Mouse (Mus musculus): ENCODE data around the gene Foxc1. TPM values are rescaled to one million over a fixed set of nuclear protein-coding genes. Genes with fewer than 3 reads are reported as not detected.

The Foxc1 gene
- polyA plus RNA-seq, 1 experiment from 2014 or later: 5.0 TPM

- DNase-seq (ENCODE audit: low spot score): no peak
- Histone ChIP-seq H3K27ac (ENCODE audit: low read depth, low read length) (no peak overlapping the region), H3K9ac (ENCODE audit: low read length) (no peak overlapping the region), H3K4me2 (ENCODE audit: low read depth, low read length, severe bottlenecking) (no peak overlapping the region), H3K36me3 (ENCODE audit: control insufficient read depth, insufficient read depth, low read length) (no peaks in the 10 kb centered on the region), H3K4me3 (ENCODE audit: low read depth, low read length) (no peak overlapping the region), H3K9me3 (ENCODE audit: control insufficient read depth, low read length) (no peaks in the 10 kb centered on the region), H3K27me3 (ENCODE audit: control insufficient read depth, insufficient read depth, low read length) (peaks cover 75% of the 10 kb centered on the region), H3K4me1 (replicated peaks; ENCODE audit: control insufficient read depth, insufficient read depth, low read length) (peaks cover 20% of the 10 kb centered on the region)
- 2% methylated on average over 5 of the region's 5 CpGs for WGBS
- ATAC-seq (replicated peaks; ENCODE audit: low FRiP score): no peak
Observed at GRCm38 (mm10) chr13:31802447-31802846, 4.0 kb upstream of the Foxc1 start.

DNA sequence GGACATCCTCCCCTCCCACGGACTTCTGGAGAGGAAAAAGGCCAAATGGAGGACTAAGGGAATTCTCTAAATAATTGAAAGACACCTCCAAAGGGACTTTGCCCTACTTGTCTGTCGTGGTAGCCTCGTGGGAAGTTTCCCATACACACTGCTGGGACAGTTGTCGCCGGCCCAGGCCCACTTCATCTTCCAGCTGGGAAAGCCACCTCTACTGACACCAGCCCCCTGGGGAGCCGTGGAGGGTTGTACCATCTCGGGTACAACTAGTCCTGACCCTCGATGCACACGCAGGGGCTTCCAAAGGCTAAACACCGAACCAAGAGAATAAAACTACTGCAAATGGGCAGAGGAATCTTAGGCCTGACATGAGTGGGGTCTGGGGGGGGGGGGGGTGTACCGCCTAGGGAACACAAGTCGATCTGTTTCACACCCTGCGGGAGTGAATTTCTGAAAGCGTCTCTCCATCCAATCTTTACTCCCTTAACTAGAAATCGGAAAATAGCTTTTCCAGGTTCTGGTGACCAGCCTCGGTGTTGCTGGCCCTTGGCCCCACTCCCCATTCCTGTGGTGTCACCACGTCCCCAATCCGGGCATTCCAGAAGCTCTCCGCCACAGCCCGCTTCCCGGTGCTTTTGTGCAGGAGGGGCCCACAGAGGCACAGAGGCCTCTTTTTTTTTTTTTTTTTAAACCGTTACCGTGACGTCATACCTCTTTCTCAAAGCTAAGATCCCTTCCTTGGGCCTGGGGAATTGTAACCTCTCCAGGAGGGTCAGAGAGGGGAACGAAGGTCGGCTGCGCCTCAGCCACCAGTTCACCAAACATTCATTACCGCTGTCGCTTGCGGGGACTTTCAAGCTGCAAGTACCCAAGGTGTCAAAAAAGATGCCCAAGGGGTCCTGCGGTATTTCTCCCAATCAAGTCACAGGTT, 3.0 kb upstream of the Foxc1 start:
- Histone ChIP-seq H3K27me3 (ENCODE audit: control insufficient read depth, insufficient read depth, low read length) (peaks cover 84% of the 10 kb centered on the region), H3K4me3 (ENCODE audit: low read depth, low read length) (no peak overlapping the region), H3K4me1 (replicated peaks; ENCODE audit: control insufficient read depth, insufficient read depth, low read length) (peaks cover 23% of the 10 kb centered on the region), H3K9ac (ENCODE audit: low read length) (no peak overlapping the region; the same call in 1 of the 2 replicates), H3K36me3 (ENCODE audit: control insufficient read depth, insufficient read depth, low read length) (no peaks in the 10 kb centered on the region), H3K9me3 (ENCODE audit: control insufficient read depth, low read length) (no peaks in the 10 kb centered on the region), H3K27ac (ENCODE audit: low read depth, low read length) (no peak overlapping the region), H3K4me2 (ENCODE audit: low read depth, low read length, severe bottlenecking) (peak overlapping the region; percentile 29; the same call in 1 of the 2 replicates)
- no peak for DNase-seq (ENCODE audit: low spot score)
- WGBS: under 1% methylated on average over 31 of the region's 31 CpGs
- no peak for ATAC-seq (replicated peaks; ENCODE audit: low FRiP score)

DNA sequence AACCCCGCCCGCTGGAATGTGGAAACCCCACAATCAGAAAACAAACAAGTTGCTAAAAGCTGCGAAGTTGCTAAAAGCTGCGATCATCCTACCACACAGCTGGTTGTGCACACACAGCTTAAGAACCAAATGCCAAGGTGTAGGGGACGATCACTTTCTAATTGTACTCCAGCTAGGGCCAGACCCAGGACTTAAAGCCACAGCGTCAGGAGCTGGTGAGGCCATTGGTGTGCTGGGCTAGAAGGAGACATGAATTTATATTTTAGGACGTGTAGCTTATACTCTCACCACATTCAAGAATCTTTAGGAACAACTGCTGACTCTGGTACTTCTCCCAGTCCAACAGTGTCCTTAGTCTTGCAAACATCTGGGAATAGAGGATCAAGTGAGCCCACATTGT, 1.9 kb upstream of the Foxc1 start:
- Histone ChIP-seq H3K9me3 (ENCODE audit: control insufficient read depth, low read length) (no peaks in the 10 kb centered on the region), H3K36me3 (ENCODE audit: control insufficient read depth, insufficient read depth, low read length) (no peaks in the 10 kb centered on the region), H3K4me2 (ENCODE audit: low read depth, low read length, severe bottlenecking) (no peak overlapping the region), H3K4me3 (ENCODE audit: low read depth, low read length) (no peak overlapping the region), H3K27ac (ENCODE audit: low read depth, low read length) (no peak overlapping the region), H3K9ac (ENCODE audit: low read length) (no peak overlapping the region), H3K27me3 (ENCODE audit: control insufficient read depth, insufficient read depth, low read length) (peaks cover 81% of the 10 kb centered on the region), H3K4me1 (replicated peaks; ENCODE audit: control insufficient read depth, insufficient read depth, low read length) (peaks cover 23% of the 10 kb centered on the region)
- no peak for ATAC-seq (replicated peaks; ENCODE audit: low FRiP score)
- DNase-seq (ENCODE audit: low spot score): no peak
- WGBS: under 1% methylated on average over 7 of the region's 7 CpGs

DNA sequence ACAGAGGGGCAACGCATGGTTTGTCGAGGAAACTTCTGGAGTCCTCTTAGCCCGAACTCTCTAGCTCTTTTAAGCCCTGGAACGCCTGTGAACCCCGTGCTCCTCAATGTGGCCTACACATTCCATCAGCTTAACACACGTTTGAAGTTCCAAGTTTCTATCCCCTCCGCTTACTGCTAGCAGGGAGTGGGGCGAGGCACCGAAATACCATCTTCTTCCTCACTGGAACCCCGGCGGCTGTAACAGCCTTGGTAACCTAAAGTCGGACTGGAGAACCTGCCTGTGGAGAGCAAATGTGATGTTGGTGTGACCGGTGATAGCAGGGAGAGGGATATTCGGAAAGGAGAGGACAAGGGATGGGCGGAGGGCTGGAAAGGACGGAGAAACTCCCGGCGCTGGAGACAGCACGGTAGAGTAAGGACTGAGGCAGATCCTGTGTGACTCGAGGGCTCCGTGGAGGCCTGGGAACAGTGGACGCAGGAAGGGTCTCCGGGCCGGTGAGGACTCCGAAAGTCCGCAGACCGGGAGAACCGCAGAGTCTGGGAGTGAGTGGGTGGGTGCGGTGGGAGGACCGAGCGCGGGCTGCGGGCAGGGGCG, 504 bp upstream of the Foxc1 start:
- H3K27ac ChIP-seq (ENCODE audit: low read depth, low read length): no peak overlapping the region
- under 1% methylated on average over 30 of the region's 34 CpGs for WGBS
- peak overlapping the region; percentile 43 for H3K9ac ChIP-seq (ENCODE audit: low read length)
- peak overlapping the region; percentile 48 for H3K4me3 ChIP-seq (ENCODE audit: low read depth, low read length)
- peaks cover 23% of the 10 kb centered on the region for H3K4me1 ChIP-seq (replicated peaks; ENCODE audit: control insufficient read depth, insufficient read depth, low read length)
- H3K9me3 ChIP-seq (ENCODE audit: control insufficient read depth, low read length): no peaks in the 10 kb centered on the region
- DNase-seq (ENCODE audit: low spot score) (no peak), ATAC-seq (replicated peaks; ENCODE audit: low FRiP score) (peak; percentile 29)
- H3K27me3 ChIP-seq (ENCODE audit: control insufficient read depth, insufficient read depth, low read length): peaks cover 81% of the 10 kb centered on the region
- H3K4me2 ChIP-seq (ENCODE audit: low read depth, low read length, severe bottlenecking): peak overlapping the region; percentile 87
- H3K36me3 ChIP-seq (ENCODE audit: control insufficient read depth, insufficient read depth, low read length): no peaks in the 10 kb centered on the region

DNA sequence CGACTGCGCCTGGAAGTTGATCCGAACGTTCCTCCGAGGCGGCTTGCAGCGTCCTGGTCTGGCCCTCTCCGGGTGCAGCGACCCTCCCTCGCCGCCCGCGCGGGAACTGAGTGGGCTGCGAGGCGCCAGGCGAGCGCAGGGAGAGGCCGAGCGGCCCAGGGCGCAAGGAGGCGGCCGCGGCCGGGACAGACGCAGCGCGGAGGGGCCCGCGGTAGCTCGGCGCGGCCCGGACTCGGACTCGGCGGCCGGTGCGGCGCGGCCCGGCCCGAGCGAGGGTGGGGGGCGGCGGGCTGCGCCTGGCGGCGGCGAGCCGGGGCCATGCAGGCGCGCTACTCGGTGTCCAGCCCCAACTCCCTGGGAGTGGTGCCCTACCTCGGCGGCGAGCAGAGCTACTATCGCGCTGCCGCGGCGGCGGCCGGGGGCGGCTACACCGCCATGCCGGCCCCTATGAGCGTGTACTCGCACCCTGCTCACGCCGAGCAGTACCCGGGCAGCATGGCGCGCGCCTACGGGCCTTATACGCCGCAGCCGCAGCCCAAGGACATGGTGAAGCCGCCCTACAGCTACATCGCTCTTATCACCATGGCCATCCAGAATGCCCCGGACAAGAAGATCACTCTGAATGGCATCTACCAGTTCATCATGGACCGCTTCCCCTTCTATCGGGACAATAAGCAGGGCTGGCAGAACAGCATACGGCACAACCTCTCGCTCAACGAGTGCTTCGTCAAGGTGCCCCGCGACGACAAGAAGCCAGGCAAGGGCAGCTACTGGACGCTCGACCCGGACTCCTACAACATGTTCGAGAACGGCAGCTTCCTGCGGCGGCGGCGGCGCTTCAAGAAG, 680 bp downstream of the Foxc1 start:
- Histone ChIP-seq H3K4me1 (replicated peaks; ENCODE audit: control insufficient read depth, insufficient read depth, low read length) (peaks cover 21% of the 10 kb centered on the region), H3K4me3 (ENCODE audit: low read depth, low read length) (peak overlapping the region; percentile 48), H3K27ac (ENCODE audit: low read depth, low read length) (peak overlapping the region; percentile 64), H3K4me2 (ENCODE audit: low read depth, low read length, severe bottlenecking) (peak overlapping the region; percentile 87), H3K9ac (ENCODE audit: low read length) (peak overlapping the region; percentile 62), H3K9me3 (ENCODE audit: control insufficient read depth, low read length) (no peaks in the 10 kb centered on the region), H3K36me3 (ENCODE audit: control insufficient read depth, insufficient read depth, low read length) (no peaks in the 10 kb centered on the region), H3K27me3 (ENCODE audit: control insufficient read depth, insufficient read depth, low read length) (peaks cover 82% of the 10 kb centered on the region)
- ATAC-seq (replicated peaks; ENCODE audit: low FRiP score) (peak; percentile 16; the same call in 1 of the 2 replicates), DNase-seq (ENCODE audit: low spot score) (peak; percentile 76)
- WGBS: under 1% methylated on average over 93 of the region's 101 CpGs

GRCm38 (mm10) chr13:31807736-31808115, 1.3 kb downstream of the Foxc1 start:
- ATAC-seq (replicated peaks; ENCODE audit: low FRiP score): no peak
- peaks cover 21% of the 10 kb centered on the region for H3K4me1 ChIP-seq (replicated peaks; ENCODE audit: control insufficient read depth, insufficient read depth, low read length)
- H3K4me2 ChIP-seq (ENCODE audit: low read depth, low read length, severe bottlenecking): peak overlapping the region; percentile 87; the same call in 1 of the 2 replicates
- H3K27me3 ChIP-seq (ENCODE audit: control insufficient read depth, insufficient read depth, low read length): peaks cover 84% of the 10 kb centered on the region
- H3K27ac ChIP-seq (ENCODE audit: low read depth, low read length): peak overlapping the region; percentile 64
- H3K9ac ChIP-seq (ENCODE audit: low read length): peak overlapping the region; percentile 62
- DNase-seq (ENCODE audit: low spot score): peak; percentile 75
- no peaks in the 10 kb centered on the region for H3K36me3 ChIP-seq (ENCODE audit: control insufficient read depth, insufficient read depth, low read length)
- WGBS: under 1% methylated on average over 45 of the region's 47 CpGs
- no peaks in the 10 kb centered on the region for H3K9me3 ChIP-seq (ENCODE audit: control insufficient read depth, low read length)
- peak overlapping the region; percentile 48 for H3K4me3 ChIP-seq (ENCODE audit: low read depth, low read length)

- peak overlapping the region; percentile 64 for H3K27ac ChIP-seq (ENCODE audit: low read depth, low read length)
- peak overlapping the region; percentile 48 for H3K4me3 ChIP-seq (ENCODE audit: low read depth, low read length)
- peak overlapping the region; percentile 62 for H3K9ac ChIP-seq (ENCODE audit: low read length)
- peaks cover 21% of the 10 kb centered on the region for H3K4me1 ChIP-seq (replicated peaks; ENCODE audit: control insufficient read depth, insufficient read depth, low read length)
- DNase-seq (ENCODE audit: low spot score): peak; percentile 77
- under 1% methylated on average over 63 of the region's 73 CpGs for WGBS
- no peaks in the 10 kb centered on the region for H3K9me3 ChIP-seq (ENCODE audit: control insufficient read depth, low read length)
- no peaks in the 10 kb centered on the region for H3K36me3 ChIP-seq (ENCODE audit: control insufficient read depth, insufficient read depth, low read length)
- H3K27me3 ChIP-seq (ENCODE audit: control insufficient read depth, insufficient read depth, low read length): peaks cover 85% of the 10 kb centered on the region
- no peak overlapping the region; the same call in 1 of the 2 replicates for H3K4me2 ChIP-seq (ENCODE audit: low read depth, low read length, severe bottlenecking)
- ATAC-seq (replicated peaks; ENCODE audit: low FRiP score): no peak
Observed at GRCm38 (mm10) chr13:31808116-31808803, 1.8 kb downstream of the Foxc1 start.

Measured in forebrain, embryonic 11.5 days (tissue).